ENCODE assay signal across 8 mouse cellular contexts in genomic region chr4:109406486-109407175, GRCm38 (mm10). TPM values are rescaled to one million over a fixed set of nuclear protein-coding genes. Genes with fewer than 3 reads are reported as not detected.
DNase-seq lines count a peak whose midpoint lies in the region; ATAC-seq and TF ChIP-seq lines count a peak whose summit lies in the region.

Gene Ttc39a (plus strand): TSS chr4:109406623.

- peak; percentile 84 for DNase-seq in NIH3T3 (ENCODE audit: low read depth)
- DNase-seq in brain, embryonic 14.5 days (ENCODE audit: low read depth): peak; percentile 63
- peak; percentile 45 for DNase-seq in heart, postnatal 4 days
- peak; percentile 34 to 39 for DNase-seq in left cerebral cortex, postnatal 36 days (ENCODE audit: low spot score in 2 of 2)
- DNase-seq in spleen, postnatal 4 days (ENCODE audit: low spot score in 2 of 2): peak; percentile 68 to 84
- no peak for DNase-seq in thymus, postnatal 14 days

- TF ChIP-seq POLR2A in brain, embryonic 14.5 days (IDR thresholded peaks at IDR 0.05; ENCODE audit: borderline replicate concordance, extremely low read depth, insufficient read depth, insufficient read length, poor library complexity, severe bottlenecking): no peak

- peak; percentile 28 for ATAC-seq in erythroid progenitor cell, adult 5-6 weeks (replicated peaks; ENCODE audit: low FRiP score, poor library complexity, severe bottlenecking)
- ATAC-seq in megakaryocyte progenitor cell, adult 5-6 weeks (replicated peaks; ENCODE audit: poor library complexity): peak; percentile 23

- TF ChIP-seq CTCF in brain, embryonic 14.5 days (IDR thresholded peaks at IDR 0.05; ENCODE audit: borderline replicate concordance, extremely low read depth, insufficient read depth, insufficient read length): no peak

- intact Hi-C loops in left cerebral cortex, postnatal 36 days (cut with DNase I): no loop called here

RNA-seq across cellular contexts. Expression of gene Ttc39a, which starts in this region (rescaled TPM):
- 1.2 and 1.4 TPM in 2 replicates for polyA plus RNA-seq in brain, embryonic 14.5 days (2012; rRNA removed)
- 5.0 and 14.4 TPM in 2 replicates for total RNA-seq in erythroid progenitor cell, adult 5-6 weeks (2015; ENCODE audit: low replicate concordance)
- 3.9 and 29.2 TPM in 2 replicates for total RNA-seq in erythroid progenitor cell, adult 5-6 weeks (2017; ENCODE audit: low replicate concordance)
- total RNA-seq in heart, postnatal 4 days (2021): 1 to 10 TPM; 3.3 to 4.1 TPM
- 1 to 10 TPM; 3.1 TPM for total RNA-seq in left cerebral cortex, postnatal 36 days (2021)
- total RNA-seq in megakaryocyte progenitor cell, adult 5-6 weeks (2015): 0.64 and 1.2 TPM in 2 replicates
- 0.98 and 4.0 TPM in 2 replicates for total RNA-seq in megakaryocyte progenitor cell, adult 5-6 weeks (2017)
